Mouse (Mus musculus): ENCODE data around the gene Bsdc1. TPM values are rescaled to one million over a fixed set of nuclear protein-coding genes. Genes with fewer than 3 reads are reported as not detected.

Gene Bsdc1
- 45.1 TPM for polyA plus RNA-seq (2017; shearing (Covaris generic))

DNA sequence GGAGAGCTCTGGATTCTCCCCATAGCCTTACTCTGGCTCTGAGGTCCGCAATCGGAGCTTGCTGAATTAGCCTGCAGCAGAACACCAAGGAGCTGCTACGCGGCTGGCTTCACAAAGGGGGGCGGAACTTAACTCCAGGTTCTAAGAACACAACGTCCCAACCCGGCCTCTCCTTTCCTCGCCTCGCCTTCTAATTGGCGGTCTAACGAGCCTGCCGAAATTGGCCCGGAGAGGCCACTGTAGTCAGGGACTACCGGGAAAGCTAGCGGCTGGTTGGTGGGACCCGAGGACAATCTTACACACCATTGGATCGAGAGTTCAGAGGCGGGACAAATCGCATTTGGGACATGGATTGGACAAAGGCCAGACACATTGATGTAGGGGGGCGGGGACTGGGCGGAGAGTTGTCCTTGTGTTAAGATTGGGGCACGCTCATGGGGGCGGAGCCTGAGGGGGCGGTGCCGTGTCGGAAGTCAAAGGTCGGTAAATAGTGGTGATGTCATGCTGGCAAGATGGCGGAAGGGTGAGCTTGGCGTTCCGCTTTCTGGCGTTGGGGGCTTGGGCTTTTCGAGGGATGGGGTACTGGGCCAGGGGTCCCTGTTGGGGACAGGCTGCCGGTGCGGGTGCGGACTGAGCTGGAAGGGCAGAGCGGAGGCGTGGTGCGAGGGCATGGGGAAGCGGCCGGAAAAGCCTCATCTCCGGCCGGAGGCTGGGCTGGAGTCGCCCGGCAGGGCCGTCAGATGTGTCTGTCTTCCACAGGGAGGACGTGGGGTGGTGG is at the start of gene Bsdc1:
Gene Bsdc1 (plus strand): TSS at position 399 of the 778 bp plus-strand sequence.

DNA sequence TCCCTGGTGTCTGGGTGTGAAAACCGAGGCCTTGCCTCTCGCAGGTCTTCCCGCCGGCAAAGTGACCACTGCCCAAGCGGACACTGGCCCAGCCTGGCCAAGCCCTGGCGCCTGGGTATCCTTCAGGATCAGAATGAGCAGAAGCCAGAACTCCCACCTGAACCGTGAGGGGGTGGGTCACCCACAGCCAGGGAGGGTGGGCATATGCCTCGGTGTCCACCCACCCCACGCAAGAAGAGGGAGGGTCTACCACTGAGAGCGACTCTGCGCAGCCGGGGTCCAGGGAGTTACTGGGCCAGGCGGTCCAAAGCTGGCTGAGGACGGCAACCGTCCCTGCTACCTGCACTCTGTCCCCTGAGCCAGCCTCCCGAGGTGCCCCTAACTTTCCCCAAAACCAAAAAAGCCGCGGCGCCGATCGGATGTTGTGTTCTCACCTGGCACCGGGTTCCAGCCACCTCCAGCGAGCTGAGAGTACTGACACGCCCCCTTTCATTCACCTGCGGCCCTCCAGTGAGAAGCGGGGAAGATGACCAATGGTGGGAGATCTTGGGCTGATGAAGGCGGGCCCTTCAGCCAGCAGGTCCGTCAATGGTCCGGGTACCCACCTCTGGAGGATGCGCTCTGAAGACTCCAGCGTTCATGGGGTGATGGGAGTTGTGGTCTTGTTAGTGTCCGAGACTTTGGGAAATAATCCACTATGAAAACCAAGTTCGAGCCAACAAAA is 20.9 kb upstream of the Bsdc1 start, which contains the start of gene Zbtb8b:
Gene Zbtb8b (minus strand): TSS at position 514 of the 724 bp plus-strand sequence.

DNA sequence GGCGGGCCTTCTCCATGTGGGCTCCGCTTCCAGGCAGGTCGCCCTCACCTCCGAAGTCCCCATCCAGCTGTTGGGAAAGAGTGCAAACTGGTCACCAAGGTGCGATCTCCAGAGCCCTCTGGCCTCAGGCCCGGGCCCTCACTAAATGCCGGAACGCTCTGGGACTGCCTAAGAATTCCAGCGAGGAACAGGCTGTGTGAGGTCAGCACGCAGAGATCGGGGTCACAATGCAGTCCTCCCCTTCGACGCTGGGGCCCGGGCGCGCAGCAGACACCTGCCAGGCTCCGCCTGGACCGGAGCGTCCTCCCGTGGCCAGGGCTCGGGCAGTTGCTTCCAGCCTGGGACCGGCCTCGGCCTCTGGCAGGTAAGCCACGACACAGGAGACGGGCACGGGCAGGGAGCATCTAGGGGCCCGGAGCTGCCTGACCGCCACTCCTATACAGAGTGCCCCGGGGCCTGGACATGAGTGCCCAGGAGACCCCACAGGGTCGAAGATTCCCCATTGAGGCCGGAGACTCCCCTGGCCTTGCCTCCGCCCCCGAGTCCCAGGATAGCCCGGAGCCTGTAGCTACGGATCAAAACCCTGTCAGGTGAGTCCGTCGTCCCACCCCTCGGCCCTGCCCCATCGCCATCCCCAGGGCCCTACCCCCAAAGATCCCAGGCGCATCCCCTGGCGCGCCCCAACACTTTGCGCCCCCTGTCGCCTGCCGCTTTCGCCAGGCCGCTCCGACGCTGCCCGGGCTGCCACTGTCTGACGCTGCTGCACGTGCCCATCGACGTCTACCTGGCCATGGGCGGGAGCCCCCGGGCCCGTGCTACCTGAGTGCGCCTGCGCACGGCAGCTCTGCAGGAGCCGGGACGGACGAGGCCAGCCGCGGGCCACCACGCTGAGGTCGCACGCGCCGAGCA is 29.8 kb downstream of the Bsdc1 start, which contains the start of the genes Tssk3 and Fam229a:
Gene Tssk3 (minus strand): TSS at position 51 of the 909 bp plus-strand sequence.
Gene Fam229a (plus strand): TSS at position 219 of the 909 bp plus-strand sequence.

GRCm38 (mm10) chr4:129513086-129513767 is 51.8 kb downstream of the Bsdc1 start, which contains the start of gene Marcksl1:
Gene Marcksl1 (plus strand): TSS chr4:129513581.

Other genes with a start within 250 kb of the Bsdc1 start
- 0.35 TPM for gene C77080, start 200.2 kb upstream of the Bsdc1 start, polyA plus RNA-seq (2017; shearing (Covaris generic))
- gene Sync, start 174.0 kb upstream of the Bsdc1 start, polyA plus RNA-seq (2017; shearing (Covaris generic)) = 0.24 TPM
- 395 TPM for gene Rbbp4, start 126.2 kb upstream of the Bsdc1 start, polyA plus RNA-seq (2017; shearing (Covaris generic))
- gene Zbtb8os, start 125.9 kb upstream of the Bsdc1 start, polyA plus RNA-seq (2017; shearing (Covaris generic)) = 79.4 TPM
- 14.4 TPM for gene Zbtb8a, start 83.5 kb upstream of the Bsdc1 start, polyA plus RNA-seq (2017; shearing (Covaris generic))
- 0.20 TPM for gene Zbtb8b, start 20.7 kb upstream of the Bsdc1 start, polyA plus RNA-seq (2017; shearing (Covaris generic))
- gene Tssk3, start 29.4 kb downstream of the Bsdc1 start, polyA plus RNA-seq (2017; shearing (Covaris generic)) = not detected
- gene Fam229a, start 29.6 kb downstream of the Bsdc1 start, polyA plus RNA-seq (2017; shearing (Covaris generic)) = not detected
- gene Marcksl1, start 52.0 kb downstream of the Bsdc1 start, polyA plus RNA-seq (2017; shearing (Covaris generic)) = 13.5 TPM
- gene Hdac1, start 81.1 kb downstream of the Bsdc1 start, polyA plus RNA-seq (2017; shearing (Covaris generic)) = 379 TPM
- 1,731 TPM for gene Lck, start 112.1 kb downstream of the Bsdc1 start, polyA plus RNA-seq (2017; shearing (Covaris generic))
- 0.98 TPM for gene Fam167b, start 117.0 kb downstream of the Bsdc1 start, polyA plus RNA-seq (2017; shearing (Covaris generic))
- 188 TPM for gene Eif3i, start 139.1 kb downstream of the Bsdc1 start, polyA plus RNA-seq (2017; shearing (Covaris generic))
- 244 TPM for gene Tmem234, start 139.1 kb downstream of the Bsdc1 start, polyA plus RNA-seq (2017; shearing (Covaris generic))
- gene Dcdc2b, start 152.7 kb downstream of the Bsdc1 start, polyA plus RNA-seq (2017; shearing (Covaris generic)) = 9.3 TPM
- gene Iqcc, start 157.5 kb downstream of the Bsdc1 start, polyA plus RNA-seq (2017; shearing (Covaris generic)) = 46.3 TPM
- 55.1 TPM for gene Ccdc28b, start 162.4 kb downstream of the Bsdc1 start, polyA plus RNA-seq (2017; shearing (Covaris generic))
- gene Txlna, start 179.5 kb downstream of the Bsdc1 start, polyA plus RNA-seq (2017; shearing (Covaris generic)) = 96.9 TPM
- gene Kpna6, start 211.2 kb downstream of the Bsdc1 start, polyA plus RNA-seq (2017; shearing (Covaris generic)) = 25.8 TPM
- 24.0 TPM for gene Tmem39b, start 235.3 kb downstream of the Bsdc1 start, polyA plus RNA-seq (2017; shearing (Covaris generic))